Comparison of ENCODE assay signal across 31 mouse cellular contexts in the genomic region with DNA sequence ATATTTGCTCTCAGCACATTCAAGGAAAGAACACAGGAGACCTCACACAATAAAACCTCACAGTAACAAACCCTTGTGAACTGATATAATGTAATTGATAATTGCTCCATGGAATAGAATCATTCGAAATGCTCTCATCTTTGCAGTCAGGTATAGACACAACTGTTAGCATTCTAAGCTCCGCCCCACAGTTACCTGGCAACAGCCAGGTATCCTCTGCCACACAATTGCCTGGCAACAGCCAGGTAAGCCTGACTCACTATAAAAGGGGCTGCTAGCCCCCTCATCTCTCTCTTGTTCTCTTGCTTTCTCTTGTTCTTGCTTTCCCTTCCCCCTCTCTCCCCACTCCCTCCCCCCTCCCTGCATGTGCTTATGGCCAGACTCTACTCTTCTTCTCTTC. TPM values are rescaled to one million over a fixed set of nuclear protein-coding genes. Genes with fewer than 3 reads are reported as not detected.
"Had no signal": no experiment of that assay in that cellular context is flagged by ENCODE, and none has a peak within 500 bp of the region (broad histone marks: within the 10 kb centered on the region; RNA-seq: fewer than 3 reads in every experiment).

No protein-coding gene starts in this region.

- H3K4me1 ChIP-seq: liver, embryonic 12.5 days; liver, embryonic 15.5 days; neural tube, embryonic 12.5 days; neural tube, embryonic 15.5 days had no signal

- H3K27me3 ChIP-seq: limb, embryonic 13.5 days; liver, embryonic 12.5 days; liver, embryonic 15.5 days; lung, embryonic 15.5 days; neural tube, embryonic 12.5 days; neural tube, embryonic 15.5 days had no signal

- H3K9ac ChIP-seq: limb, embryonic 13.5 days; liver, embryonic 12.5 days; liver, embryonic 15.5 days; lung, embryonic 15.5 days; neural tube, embryonic 12.5 days; neural tube, embryonic 15.5 days had no signal

- H3K4me2 ChIP-seq: limb, embryonic 13.5 days; liver, embryonic 12.5 days; liver, embryonic 15.5 days; lung, embryonic 15.5 days; neural tube, embryonic 12.5 days; neural tube, embryonic 15.5 days had no signal

- DNase-seq: kidney, adult 2 months; kidney, postnatal 25 days; layer of hippocampus, adult 9-11 months; liver; lung, adult 18-20 months; lung, postnatal 10 days; lung, postnatal 36 days; right cerebral cortex, adult 18-20 months; right cerebral cortex, postnatal 14 days; right cerebral cortex, postnatal 4 days; thymus, adult 2 months; thymus, postnatal 14 days; thymus, postnatal 4 days had no signal

- ATAC-seq: intestine, postnatal 0 days; liver, embryonic 12.5 days had no signal

- H3K9me3 ChIP-seq: limb, embryonic 10.5 days; limb, embryonic 13.5 days; liver, embryonic 12.5 days; liver, embryonic 15.5 days; lung, embryonic 15.5 days; neural tube, embryonic 12.5 days; neural tube, embryonic 15.5 days had no signal

- H3K4me3 ChIP-seq: layer of hippocampus, adult 2 months; limb, embryonic 10.5 days; limb, embryonic 13.5 days; liver, embryonic 12.5 days; liver, embryonic 15.5 days; lung, embryonic 15.5 days; neural tube, embryonic 12.5 days; neural tube, embryonic 15.5 days had no signal

- H3K27ac ChIP-seq: kidney, postnatal 0 days; layer of hippocampus, adult 2 months; limb, embryonic 10.5 days; limb, embryonic 13.5 days; liver, embryonic 12.5 days; liver, embryonic 15.5 days; lung, embryonic 15.5 days; neural tube, embryonic 12.5 days; neural tube, embryonic 15.5 days; stomach, postnatal 0 days had no signal

- H3K36me3 ChIP-seq: limb, embryonic 10.5 days; limb, embryonic 13.5 days; liver, embryonic 12.5 days; liver, embryonic 15.5 days; lung, embryonic 15.5 days; neural tube, embryonic 12.5 days; neural tube, embryonic 15.5 days had no signal

RNA-seq across cellular contexts. Expression of gene H2al2a, which starts 28.2 kb away (rescaled TPM):
- total RNA-seq: layer of hippocampus, adult 2 months; layer of hippocampus, postnatal 25 days; left cerebral cortex, adult 18-20 months; left cerebral cortex, postnatal 25 days; megakaryocyte-erythroid progenitor cell, adult 5-6 weeks had no signal
- polyA plus RNA-seq: intestine, postnatal 0 days; kidney, embryonic 14.5 days; kidney, postnatal 0 days; large intestine, adult 2 months; limb, embryonic 10.5 days; limb, embryonic 13.5 days; liver, embryonic 12.5 days; liver, embryonic 15.5 days; lung, embryonic 15.5 days; neural tube, embryonic 12.5 days; neural tube, embryonic 15.5 days; stomach, embryonic 14.5 days; stomach, postnatal 0 days; thymus, adult 2 months had no signal
